8 mouse cellular contexts compared by ENCODE assay signal in genomic region chr3:88141787-88142523, GRCm38 (mm10). TPM values are rescaled to one million over a fixed set of nuclear protein-coding genes. Genes with fewer than 3 reads are reported as not detected.
A peak's percentile ranks its signal among the peaks of the same experiment; 100 is the strongest.
DNase-seq lines count a peak whose midpoint lies in the region; ATAC-seq and TF ChIP-seq lines count a peak whose summit lies in the region.

TSS of gene Mef2d (plus strand) at chr3:88142372.

- no peaks in the 10 kb centered on the region for H3K27me3 ChIP-seq in embryonic facial prominence, embryonic 14.5 days (replicated peaks; ENCODE audit: control insufficient read depth, insufficient read depth, low read length)
- no peaks in the 10 kb centered on the region for H3K27me3 ChIP-seq in heart, adult 2 months (ENCODE audit: control insufficient read depth, insufficient read depth, low read length)
- no peaks in the 10 kb centered on the region for H3K27me3 ChIP-seq in limb, embryonic 13.5 days
- peaks cover 7% of the 10 kb centered on the region for H3K27me3 ChIP-seq in midbrain, embryonic 16.5 days (ENCODE audit: control insufficient read depth, insufficient read depth, low read depth, low read length)

- 1% methylated on average over 31 of the region's 52 CpGs for WGBS in embryonic facial prominence, embryonic 14.5 days
- under 1% methylated on average over 51 of the region's 52 CpGs for WGBS in heart, adult 2 months
- WGBS in limb, embryonic 13.5 days: under 1% methylated on average over 52 of the region's 52 CpGs
- under 1% methylated on average over 47 of the region's 52 CpGs for WGBS in midbrain, embryonic 16.5 days

- H3K4me3 ChIP-seq in embryonic facial prominence, embryonic 14.5 days (ENCODE audit: low read depth, low read length): peak within 1 kb of the TSS; percentile 85
- H3K4me3 ChIP-seq in heart, adult 2 months: peak within 1 kb of the TSS; percentile 96
- peak within 1 kb of the TSS; percentile 96 for H3K4me3 ChIP-seq in limb, embryonic 13.5 days
- peak within 1 kb of the TSS; percentile 75 for H3K4me3 ChIP-seq in midbrain, embryonic 16.5 days (ENCODE audit: low read depth, low read length)

- peak within 1 kb of the TSS; percentile 95 for H3K4me2 ChIP-seq in embryonic facial prominence, embryonic 14.5 days (ENCODE audit: low read depth, low read length)
- H3K4me2 ChIP-seq in limb, embryonic 13.5 days (replicated peaks): peak within 1 kb of the TSS; percentile 98
- peak within 1 kb of the TSS; percentile 88 for H3K4me2 ChIP-seq in midbrain, embryonic 16.5 days (ENCODE audit: low read length)

- DNase-seq in 3T3-L1 (ENCODE audit: low read depth, low spot score): peak; percentile 95
- peak; percentile 94 to 96 for DNase-seq in adrenal gland, postnatal 4 days (ENCODE audit: low spot score in 2 of 2)
- peak; percentile 98 for DNase-seq in embryonic facial prominence, embryonic 14.5 days (ENCODE audit: low spot score)
- DNase-seq in heart, adult 2 months: peak; percentile 96 to 97
- peak; percentile 94 for DNase-seq in kidney, adult 8-10 months
- DNase-seq in spleen, postnatal 10 days (ENCODE audit: low spot score in 2 of 2): peak; percentile 87 to 96

- TF ChIP-seq CTCF in heart, adult 2 months (IDR thresholded peaks at IDR 0.05): peak; percentile 58

- TF ChIP-seq POLR2A in heart, adult 2 months (IDR thresholded peaks at IDR 0.05; ENCODE audit: insufficient read depth, low read depth, low read length): peak; percentile 94

- peaks cover 55% of the 10 kb centered on the region for H3K4me1 ChIP-seq in embryonic facial prominence, embryonic 14.5 days (ENCODE audit: control insufficient read depth, insufficient read depth, low read length)
- H3K4me1 ChIP-seq in heart, adult 2 months (ENCODE audit: control insufficient read depth, insufficient read depth, low read length): peaks cover 37% of the 10 kb centered on the region
- H3K4me1 ChIP-seq in limb, embryonic 13.5 days: peaks cover 76% of the 10 kb centered on the region
- H3K4me1 ChIP-seq in midbrain, embryonic 16.5 days (ENCODE audit: control insufficient read depth, insufficient read depth, low read length): peaks cover 53% of the 10 kb centered on the region

- ATAC-seq in embryonic facial prominence, embryonic 14.5 days (ENCODE audit: low read depth): peak; percentile 88
- peak; percentile 84 for ATAC-seq in limb, embryonic 13.5 days (ENCODE audit: low FRiP score, low read depth)
- ATAC-seq in midbrain, embryonic 16.5 days: peak; percentile 87

- peaks cover 12% of the 10 kb centered on the region for H3K79me2 ChIP-seq in heart, adult 2 months (replicated peaks; ENCODE audit: control insufficient read depth, insufficient read depth, low read length)

- no peaks in the 10 kb centered on the region for H3K36me3 ChIP-seq in embryonic facial prominence, embryonic 14.5 days (ENCODE audit: control insufficient read depth, insufficient read depth, low read length)
- H3K36me3 ChIP-seq in heart, adult 2 months (ENCODE audit: control insufficient read depth, insufficient read depth, low read length): peaks cover 8% of the 10 kb centered on the region
- H3K36me3 ChIP-seq in limb, embryonic 13.5 days: no peaks in the 10 kb centered on the region
- H3K36me3 ChIP-seq in midbrain, embryonic 16.5 days (ENCODE audit: control insufficient read depth, insufficient read depth, low read length): no peaks in the 10 kb centered on the region

- intact Hi-C loops in heart, adult 2 months (cut with DNase I): loop anchor here (2.0 to 5.0 kb wide), 2 partner anchors 33 to 160 kb away; no protein-coding TSS in a partner anchor

- peak; percentile 50 for TF ChIP-seq EP300 in heart, adult 2 months (IDR thresholded peaks at IDR 0.05; ENCODE audit: insufficient read depth, low read depth, low read length)

- peak within 1 kb of the TSS; percentile 99 for H3K27ac ChIP-seq in embryonic facial prominence, embryonic 14.5 days (replicated peaks; ENCODE audit: low read depth, low read length)
- peak within 1 kb of the TSS; percentile 99 for H3K27ac ChIP-seq in heart, adult 2 months
- H3K27ac ChIP-seq in limb, embryonic 13.5 days: peak within 1 kb of the TSS; percentile 99
- peak within 1 kb of the TSS; percentile 96 for H3K27ac ChIP-seq in midbrain, embryonic 16.5 days (ENCODE audit: low read length)

- no peaks in the 10 kb centered on the region for H3K9me3 ChIP-seq in embryonic facial prominence, embryonic 14.5 days (ENCODE audit: control insufficient read depth, low read length)
- H3K9me3 ChIP-seq in limb, embryonic 13.5 days: no peaks in the 10 kb centered on the region
- no peaks in the 10 kb centered on the region for H3K9me3 ChIP-seq in midbrain, embryonic 16.5 days (replicated peaks; ENCODE audit: control insufficient read depth, low read length, poor library complexity, severe bottlenecking)

- peak within 1 kb of the TSS; percentile 90 for H3K9ac ChIP-seq in embryonic facial prominence, embryonic 14.5 days (ENCODE audit: low read depth, low read length)
- peak within 1 kb of the TSS; percentile 86 for H3K9ac ChIP-seq in heart, adult 2 months (ENCODE audit: low read depth, low read length)
- peak within 1 kb of the TSS; percentile 92 for H3K9ac ChIP-seq in limb, embryonic 13.5 days
- peak within 1 kb of the TSS; percentile 89 for H3K9ac ChIP-seq in midbrain, embryonic 16.5 days (ENCODE audit: low read depth, low read length)

RNA-seq across cellular contexts. Expression of gene Mef2d, which starts in this region (rescaled TPM):
- 10 to 100 TPM; 90.0 to 92.1 TPM for total RNA-seq in adrenal gland, postnatal 4 days (2021)
- 36.8 and 41.7 TPM in 2 replicates for polyA plus RNA-seq in embryonic facial prominence, embryonic 14.5 days (2014; fragmentation: Nextera tagmentation; extraction: Ambion mirVana)
- total RNA-seq in heart, adult 2 months (2021): 100 to 1,000 TPM; 118 to 129 TPM
- polyA plus RNA-seq in heart, adult 2 months (2012; rRNA removed): 119 and 122 TPM in 2 replicates
- polyA plus RNA-seq in limb, embryonic 13.5 days (2015; fragmentation: Nextera tagmentation; extraction: Ambion mirVana): 16.4 and 19.7 TPM in 2 replicates
- polyA plus RNA-seq in midbrain, embryonic 16.5 days (2015; fragmentation: Nextera tagmentation; extraction: Ambion mirVana): 21.6 and 22.5 TPM in 2 replicates

Comparison
In these comparisons a context has a peak if more than half of its experiments do, and no peak if none do; other contexts are left out.
1. Peak in every context shown above with its lines: DNase-seq, ATAC-seq, H3K4me3 ChIP-seq and H3K27ac ChIP-seq.